Mouse (Mus musculus): ENCODE measurements around the gene Frmd4b. TPM values are rescaled to one million over a fixed set of nuclear protein-coding genes. Genes with fewer than 3 reads are reported as not detected.

Gene Frmd4b
- 24.4 and 28.9 TPM in 2 replicates for polyA plus RNA-seq (2012; rRNA removed)

DNA sequence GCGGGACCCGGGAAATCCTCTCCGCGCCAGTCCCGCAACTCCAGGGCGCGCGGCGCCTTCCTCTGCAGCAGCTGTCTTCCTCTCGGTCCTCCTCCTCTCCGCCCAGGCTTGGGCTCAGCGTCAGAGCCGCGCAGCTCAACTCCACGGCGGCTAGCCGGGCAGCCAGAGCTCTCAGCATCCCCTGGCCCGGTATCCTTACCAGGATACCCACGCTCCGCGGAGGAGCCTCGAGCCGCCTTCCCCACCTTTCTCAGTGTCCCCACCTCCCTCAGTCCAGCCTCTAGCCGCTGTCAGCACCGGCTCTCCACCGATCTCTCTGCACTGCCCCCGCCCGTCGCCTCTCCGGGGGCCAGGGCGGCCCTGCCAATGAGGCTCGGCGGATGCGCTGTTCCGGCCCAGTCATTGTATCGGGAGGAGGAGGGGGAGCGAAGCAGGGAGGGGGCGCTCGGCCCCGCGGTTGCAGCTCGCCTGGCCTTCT is at the start of gene Frmd4b:
Frmd4b (minus strand) TSS at position 276 of the 478 bp plus-strand sequence.

GRCm38 (mm10) chr6:97252711-97253221 is 364.6 kb downstream of the Frmd4b start, which contains the start of gene Lmod3:
Gene Lmod3, minus strand, starts transcription at chr6:97252759.

Other genes with a start within 250 kb of the Frmd4b start
- gene Mitf, start 189.5 kb upstream of the Frmd4b start, polyA plus RNA-seq (2012; rRNA removed): 1.6 and 2.1 TPM in 2 replicates

Data from central nervous system, embryonic 11.5 days (tissue).